Mouse (Mus musculus): Measurements from ENCODE around the gene Terb1.

Terb1 gene

GRCm38 (mm10) chr8:104448796-104449195 lies 60.9 kb downstream of the Terb1 start:
- no peak for DNase-seq (ENCODE audit: low read depth)

DNA sequence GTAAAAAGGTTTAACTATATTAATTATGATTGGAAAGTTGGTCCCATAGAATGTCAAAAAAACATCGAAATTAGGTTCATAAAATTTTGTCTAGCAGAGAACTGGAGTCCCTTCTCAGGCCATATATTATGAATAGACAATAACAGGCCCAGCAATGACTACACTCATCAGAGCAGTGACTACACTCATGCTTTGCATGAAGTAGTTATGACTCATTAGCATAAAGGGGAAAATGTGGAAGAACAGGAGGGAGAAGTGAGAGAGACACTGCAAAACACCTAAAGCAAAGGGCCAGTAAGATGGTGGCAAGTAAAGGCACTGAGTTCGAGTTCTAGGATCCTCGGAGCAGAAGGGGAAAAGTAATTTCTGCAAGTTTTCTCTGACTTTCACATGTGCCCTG lies 63.7 kb downstream of the Terb1 start:
- DNase-seq (ENCODE audit: low read depth): no peak

- DNase-seq (ENCODE audit: low read depth): no peak
These were observed 64.5 kb downstream of the Terb1 start for GRCm38 (mm10) chr8:104445248-104445647.

DNA sequence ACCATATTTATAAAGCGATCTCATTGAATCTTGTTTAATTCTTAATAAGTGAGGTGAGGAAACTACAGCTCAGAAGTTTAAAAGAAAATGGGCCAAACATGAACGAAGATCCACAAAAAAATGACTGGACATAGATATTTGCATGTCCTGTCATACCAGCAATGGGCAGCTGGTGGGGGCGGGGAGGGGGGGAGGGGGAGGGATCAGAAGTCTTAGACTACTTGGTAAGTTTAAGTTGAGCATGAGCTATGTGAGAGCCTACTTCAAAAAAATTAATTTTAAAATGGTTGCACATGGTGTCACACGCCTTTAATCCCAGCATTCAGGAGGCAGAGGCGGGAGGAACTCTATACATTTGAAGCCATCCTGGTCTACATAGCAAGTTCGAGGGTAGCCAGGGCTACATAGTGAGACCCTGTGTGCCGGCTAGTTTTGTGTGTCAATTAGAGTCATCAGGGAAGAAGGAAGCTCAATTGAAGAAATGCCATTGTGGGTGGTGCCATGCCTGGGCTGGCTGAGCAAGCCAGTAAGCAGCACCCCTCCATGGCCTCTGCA lies 66.5 kb downstream of the Terb1 start:
- DNase-seq (ENCODE audit: low read depth): peak; percentile 33

GRCm38 (mm10) chr8:104442299-104443124 lies 67.2 kb downstream of the Terb1 start, which contains the start of gene Dync1li2:
Gene Dync1li2 (minus strand): TSS chr8:104443047.
- DNase-seq (ENCODE audit: low read depth): peak; percentile 97

GRCm38 (mm10) chr8:104441613-104442012 lies 68.1 kb downstream of the Terb1 start:
- peak; percentile 30 for DNase-seq (ENCODE audit: low read depth)

- DNase-seq (ENCODE audit: low read depth): no peak
These were observed 70.2 kb downstream of the Terb1 start for GRCm38 (mm10) chr8:104439461-104439860.

DNA sequence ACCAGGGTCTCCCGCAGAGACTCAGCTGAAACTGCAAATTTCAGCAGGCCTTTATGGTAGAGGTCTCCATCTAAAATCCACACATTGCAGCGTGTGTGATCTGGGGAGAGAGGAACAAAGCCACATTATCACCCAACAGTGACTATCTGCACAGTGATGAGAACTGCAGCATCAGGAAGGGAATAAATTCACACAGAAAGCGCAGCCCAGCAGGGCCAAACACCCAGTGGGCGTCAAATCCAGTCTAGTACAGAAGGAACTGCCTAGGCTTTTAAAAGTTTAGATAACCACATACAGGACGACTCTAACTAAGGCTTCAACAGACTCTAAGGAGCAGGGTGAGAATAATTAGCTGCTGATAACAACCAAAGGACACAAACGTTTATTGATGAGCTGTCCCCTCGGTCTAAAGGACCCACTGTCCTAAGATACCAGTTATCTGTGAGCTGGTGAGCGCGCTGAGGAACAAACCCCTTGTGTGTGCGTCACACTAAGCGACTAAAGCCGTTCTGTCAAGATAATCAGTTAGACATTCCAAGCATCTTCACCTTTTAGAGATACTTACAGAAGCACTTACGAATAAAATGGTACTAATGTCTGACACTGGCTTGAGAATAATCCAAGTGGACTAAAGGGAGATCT lies 72.1 kb downstream of the Terb1 start:
- DNase-seq (ENCODE audit: low read depth): no peak

DNA sequence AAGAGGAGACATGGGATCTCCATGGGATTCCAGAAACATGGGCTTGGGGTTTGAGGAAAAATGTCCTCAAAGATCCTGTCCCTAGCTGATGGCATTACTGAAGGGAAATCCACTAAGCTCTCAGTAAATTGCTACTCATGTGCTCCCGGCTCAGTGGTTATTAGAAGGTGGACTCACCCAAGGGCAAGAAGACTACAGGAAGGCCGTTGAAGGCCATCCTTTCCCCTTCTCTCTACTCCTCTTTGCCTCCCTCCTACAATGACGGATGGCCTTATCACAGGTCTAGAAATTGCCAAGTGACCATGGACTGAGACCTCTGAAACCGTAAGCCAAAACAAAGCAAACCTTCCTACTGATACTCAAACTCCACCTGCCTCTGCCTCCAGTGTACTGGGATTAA lies 73.1 kb downstream of the Terb1 start:
- DNase-seq (ENCODE audit: low read depth): no peak

DNA sequence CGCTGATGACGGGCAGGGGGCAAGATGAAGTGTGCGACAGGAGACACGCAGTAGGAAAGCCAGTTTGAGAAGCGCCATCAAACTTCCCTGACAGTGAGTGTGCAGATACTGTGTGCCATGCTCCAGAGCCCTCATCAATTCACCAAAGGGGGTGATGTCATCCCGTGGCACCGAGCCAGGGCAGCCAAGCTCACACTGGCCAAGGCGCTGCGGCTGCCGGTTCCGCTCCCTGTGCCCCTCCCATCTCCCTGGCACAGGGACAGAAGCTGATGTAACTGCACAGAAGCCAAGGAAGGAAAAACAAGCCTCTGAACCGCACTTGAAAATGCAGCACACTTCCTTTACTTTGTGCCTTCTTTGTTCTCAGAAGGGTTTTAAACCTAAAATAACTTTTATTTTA lies 73.7 kb downstream of the Terb1 start:
- peak; percentile 93 for DNase-seq (ENCODE audit: low read depth)

- DNase-seq (ENCODE audit: low read depth): no peak
These were observed 74.8 kb downstream of the Terb1 start for GRCm38 (mm10) chr8:104434826-104435354.

DNA sequence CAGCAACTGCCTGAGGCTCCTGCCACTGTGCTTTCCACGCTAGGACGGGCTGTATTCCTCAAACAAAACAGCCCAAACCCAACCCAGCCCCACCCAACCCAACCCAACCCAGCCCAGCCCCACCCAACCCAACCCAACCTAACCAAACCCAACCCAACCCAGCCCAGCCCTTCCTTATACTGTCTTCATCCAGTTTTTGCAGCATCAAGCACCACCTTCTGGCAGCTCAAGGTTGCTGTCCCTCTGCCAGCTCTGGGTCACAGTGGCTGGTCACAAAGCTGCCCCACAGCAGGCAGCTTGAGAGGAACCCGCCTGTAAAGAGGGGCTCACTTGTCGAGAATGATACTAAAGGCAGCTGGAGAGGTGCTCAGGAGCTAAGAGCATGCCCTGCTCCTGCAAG lies 75.4 kb downstream of the Terb1 start:
- DNase-seq (ENCODE audit: low read depth): no peak

DNA sequence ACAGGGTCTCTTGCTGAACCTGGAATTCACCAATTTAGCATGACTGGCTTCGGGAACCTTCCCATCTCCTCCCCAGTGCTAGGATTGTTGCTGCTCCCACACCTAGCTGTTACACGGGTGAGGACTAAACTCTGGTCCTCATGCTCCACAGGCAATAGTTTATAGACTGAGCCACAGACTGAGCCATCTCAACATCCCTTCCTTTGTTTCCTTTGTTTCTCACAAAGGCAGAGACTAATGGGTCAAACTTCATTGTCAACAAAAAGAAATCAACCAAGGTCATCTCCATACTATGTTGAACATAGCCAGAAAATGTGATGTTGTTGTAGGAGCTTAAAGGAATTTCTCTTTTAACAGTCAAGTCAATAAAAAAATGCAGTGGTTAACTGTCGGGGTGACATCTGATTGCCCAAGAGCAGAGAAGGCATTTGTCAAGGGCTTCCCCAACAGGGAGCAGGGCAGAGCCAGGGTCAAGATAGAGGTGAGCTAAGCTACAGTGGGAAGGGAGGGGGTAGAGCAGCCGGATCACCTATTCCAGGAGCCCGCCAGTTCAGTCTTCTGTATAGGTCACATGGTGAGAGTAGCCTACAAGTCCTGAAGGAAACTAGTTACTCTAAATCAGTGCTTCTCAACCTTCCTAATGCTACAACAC lies 76.4 kb downstream of the Terb1 start:
- DNase-seq (ENCODE audit: low read depth): no peak

GRCm38 (mm10) chr8:104432656-104433055 lies 77.1 kb downstream of the Terb1 start:
- DNase-seq (ENCODE audit: low read depth): no peak

- no peak for DNase-seq (ENCODE audit: low read depth)
These were observed 79.5 kb downstream of the Terb1 start for GRCm38 (mm10) chr8:104430230-104430629.

DNA sequence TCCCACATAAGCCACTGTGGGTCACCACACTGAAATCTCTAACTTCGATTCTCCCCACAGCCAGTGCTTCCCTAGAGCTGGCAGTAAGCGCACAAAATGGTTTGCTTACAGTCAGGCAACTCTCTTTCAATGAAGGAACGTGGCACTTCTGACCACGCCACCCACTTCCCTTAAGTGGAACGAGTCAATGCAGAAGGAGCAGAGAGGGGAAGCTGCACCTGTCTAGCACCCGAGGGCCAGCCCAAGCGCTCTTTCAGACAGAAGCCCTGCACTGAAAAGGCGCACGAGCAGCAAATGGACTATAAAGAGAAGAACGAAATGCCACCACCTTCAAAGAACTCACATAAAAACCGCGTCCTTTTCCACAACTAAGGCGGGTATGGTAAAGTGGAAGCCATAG lies 82.0 kb downstream of the Terb1 start:
- DNase-seq (ENCODE audit: low read depth): no peak

GRCm38 (mm10) chr8:104422313-104422712 lies 87.4 kb downstream of the Terb1 start:
- no peak for DNase-seq (ENCODE audit: low read depth)

GRCm38 (mm10) chr8:104416022-104416421 lies 93.7 kb downstream of the Terb1 start:
- no peak for DNase-seq (ENCODE audit: low read depth)

DNA sequence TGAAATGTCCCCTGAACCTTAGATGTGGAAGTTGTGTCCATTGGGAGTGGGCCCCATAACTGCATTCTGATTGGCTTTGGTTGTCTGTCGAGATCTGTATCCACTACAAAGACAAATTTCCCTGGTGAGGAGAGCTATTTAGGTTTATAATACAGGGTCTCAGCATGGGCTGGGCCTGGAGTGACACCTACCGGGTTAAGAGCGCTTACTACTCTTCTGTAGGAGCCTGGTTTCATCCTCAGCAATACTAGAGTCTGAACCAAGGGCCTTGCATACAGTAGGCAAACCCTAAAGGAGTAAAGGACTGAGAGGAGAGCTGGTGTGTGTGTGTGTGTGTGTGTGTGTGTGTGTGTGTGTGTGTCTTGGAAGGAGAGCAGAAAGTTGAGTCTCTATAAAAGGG lies 95.5 kb downstream of the Terb1 start:
- DNase-seq (ENCODE audit: low read depth): no peak

DNA sequence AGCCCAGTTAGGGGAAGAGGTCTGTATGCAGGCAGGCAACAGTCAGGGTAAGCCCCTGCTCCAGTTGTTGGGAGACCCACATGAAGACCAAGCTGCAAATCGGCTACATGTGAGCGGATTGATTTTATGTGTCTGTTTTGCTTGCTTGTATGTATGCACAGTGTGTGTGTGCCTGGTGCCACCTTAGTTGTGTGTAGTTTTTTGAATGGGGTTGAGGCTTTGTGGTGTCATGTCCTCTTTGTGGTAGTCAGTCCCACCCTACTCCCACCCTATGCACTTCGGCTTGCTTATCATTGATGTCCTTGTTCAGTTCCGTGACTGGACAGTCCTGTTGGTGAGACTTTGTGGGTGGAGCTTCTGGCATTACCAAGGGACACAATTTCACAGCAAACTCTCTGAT lies 95.9 kb downstream of the Terb1 start:
- DNase-seq (ENCODE audit: low read depth): no peak

DNA sequence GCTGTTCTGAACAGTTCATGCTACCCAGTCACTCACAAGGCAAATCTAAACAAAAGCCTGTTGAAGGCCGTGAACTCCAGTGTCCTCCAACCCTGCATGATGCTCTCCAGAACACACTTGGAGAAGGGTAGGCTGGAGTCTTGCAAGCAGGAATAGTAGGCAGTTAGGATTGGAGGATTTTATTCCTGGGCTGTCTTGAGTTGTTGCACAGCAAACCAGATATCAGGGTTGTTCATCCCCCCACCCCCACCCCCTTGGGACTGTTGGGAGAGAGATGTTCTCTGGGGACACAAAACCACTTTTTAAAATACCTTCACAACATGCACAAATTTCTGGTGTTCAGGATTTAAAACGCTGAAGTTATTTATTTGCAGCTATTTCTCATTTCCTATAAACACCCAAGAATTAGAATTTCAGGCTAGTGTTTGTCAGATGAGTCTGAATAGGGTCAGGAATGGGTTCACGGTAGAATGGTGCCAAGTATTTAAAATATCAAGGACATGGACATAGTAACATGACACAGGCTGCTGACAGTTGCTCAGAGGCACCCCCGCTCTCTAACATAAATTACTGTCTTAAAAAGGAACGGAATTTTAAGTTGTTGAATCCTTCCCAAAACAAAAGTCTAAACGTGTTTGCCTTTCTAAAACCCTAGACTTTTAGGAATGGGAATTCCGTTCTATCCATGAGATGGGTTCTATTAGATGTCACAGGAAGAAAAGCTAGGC lies 96.7 kb downstream of the Terb1 start:
- no peak for DNase-seq (ENCODE audit: low read depth)

DNA sequence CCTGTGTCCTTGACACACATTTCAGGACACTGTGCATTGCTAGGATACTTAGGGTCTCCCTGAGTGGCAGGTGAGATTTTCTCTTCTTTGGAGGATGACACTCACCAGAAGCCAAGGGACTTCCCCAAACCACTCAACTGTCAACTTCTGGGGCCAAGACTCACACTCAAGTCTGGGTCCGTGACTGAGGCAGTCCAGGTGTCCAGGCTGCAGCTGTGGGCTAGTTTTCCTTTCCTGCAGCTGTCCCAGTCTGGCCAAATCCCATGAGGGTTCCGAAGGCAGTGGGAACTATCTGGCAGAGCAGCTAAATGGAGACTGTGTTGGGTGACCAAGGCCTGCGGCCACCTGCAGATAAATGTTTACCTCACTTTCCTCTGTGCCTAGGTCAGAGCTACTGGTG lies 97.7 kb downstream of the Terb1 start:
- DNase-seq (ENCODE audit: low read depth): no peak

Measured in naive thymus-derived CD4-positive, alpha-beta T cell, adult 2 months (primary cell).